Mouse (Mus musculus) kidney, postnatal 10 days (tissue): ENCODE measurements at regions not wholly inside any gene's neighbourhood (a gene's known extent, or its start where the extent isn't known, plus 50 kb on each side); places are given as distances from the start of the nearest gene placed in this dataset.

Experiments
- DNase-seq: peaks from one replicate; pipeline ENCODE4 v3.0.0; 2021; ENCODE audit warnings: mixed read lengths

GRCm38 (mm10) chr14:73996229-73996628 lies 335.2 kb downstream of the Gm21750 start:
- DNase-seq = no peak

GRCm38 (mm10) chr14:73997796-73998195 lies 336.8 kb downstream of the Gm21750 start:
- no peak for DNase-seq

GRCm38 (mm10) chr14:73999409-73999909 lies 338.4 kb downstream of the Gm21750 start:
- DNase-seq = peak; percentile 5

GRCm38 (mm10) chr14:74006911-74007310 lies 345.9 kb downstream of the Gm21750 start:
- DNase-seq = no peak

GRCm38 (mm10) chr14:74011555-74011954 lies 350.5 kb downstream of the Gm21750 start:
- no peak for DNase-seq

- DNase-seq = no peak
Measured at GRCm38 (mm10) chr14:74019421-74019820, 358.4 kb downstream of the Gm21750 start.

GRCm38 (mm10) chr14:74047009-74047694 lies 386.1 kb downstream of the Gm21750 start:
- no peak for DNase-seq

GRCm38 (mm10) chr14:74047695-74048280 lies 386.8 kb downstream of the Gm21750 start:
- no peak for DNase-seq

- no peak for DNase-seq
Measured at GRCm38 (mm10) chr14:74048386-74048785, 387.4 kb downstream of the Gm21750 start.

GRCm38 (mm10) chr14:74066051-74066450 lies 405.0 kb downstream of the Gm21750 start:
- DNase-seq = no peak

GRCm38 (mm10) chr14:74093016-74093415 lies 432.0 kb downstream of the Gm21750 start:
- peak; percentile 66 for DNase-seq

- DNase-seq = no peak
Measured at GRCm38 (mm10) chr14:74099696-74100095, 438.7 kb downstream of the Gm21750 start.

GRCm38 (mm10) chr14:74112603-74113002 lies 451.6 kb downstream of the Gm21750 start:
- DNase-seq = no peak

GRCm38 (mm10) chr14:74113116-74113515 lies 452.1 kb downstream of the Gm21750 start:
- no peak for DNase-seq

GRCm38 (mm10) chr14:74113556-74113955 lies 452.5 kb downstream of the Gm21750 start:
- no peak for DNase-seq

- no peak for DNase-seq
Measured at GRCm38 (mm10) chr14:74117686-74118085, 456.7 kb downstream of the Gm21750 start.

- no peak for DNase-seq
Measured at GRCm38 (mm10) chr14:74145202-74145700, 484.2 kb downstream of the Gm21750 start.

GRCm38 (mm10) chr14:74166221-74166620 lies 474.4 kb upstream of the Htr2a start:
- DNase-seq = no peak

- no peak for DNase-seq
Measured at GRCm38 (mm10) chr14:74169131-74169875, 471.3 kb upstream of the Htr2a start.

GRCm38 (mm10) chr14:74180066-74180465 lies 460.6 kb upstream of the Htr2a start:
- no peak for DNase-seq

- DNase-seq = no peak
Measured at GRCm38 (mm10) chr14:74182996-74183395, 457.6 kb upstream of the Htr2a start.

GRCm38 (mm10) chr14:74201710-74202109 lies 438.9 kb upstream of the Htr2a start:
- no peak for DNase-seq

GRCm38 (mm10) chr14:74205011-74205410 lies 435.6 kb upstream of the Htr2a start:
- DNase-seq = no peak
